Mouse (Mus musculus): ENCODE measurements around the gene Hes5. TPM values are rescaled to one million over a fixed set of nuclear protein-coding genes. Genes with fewer than 3 reads are reported as not detected.

The Hes5 gene
- polyA plus RNA-seq, 1 experiment from 2014 or later = 1.4 TPM

Other genes with a start within 250 kb of the Hes5 start
- gene Ttc34, start 123.5 kb upstream of the Hes5 start, polyA plus RNA-seq (2015; fragmentation: Nextera tagmentation; extraction: Ambion mirVana) = 0.06 and 0.12 TPM in 2 replicates
- 0.10 and 0.39 TPM in 2 replicates for gene Mmel1, start 91.3 kb upstream of the Hes5 start, polyA plus RNA-seq (2015; fragmentation: Nextera tagmentation; extraction: Ambion mirVana)
- 39.7 and 42.8 TPM in 2 replicates for gene Fam213b, start 61.8 kb upstream of the Hes5 start, polyA plus RNA-seq (2015; fragmentation: Nextera tagmentation; extraction: Ambion mirVana)
- gene Tnfrsf14, start 32.4 kb upstream of the Hes5 start, polyA plus RNA-seq (2015; fragmentation: Nextera tagmentation; extraction: Ambion mirVana) = 2.3 and 3.5 TPM in 2 replicates
- 32.4 and 34.2 TPM in 2 replicates for gene Pank4, start 3.2 kb downstream of the Hes5 start, polyA plus RNA-seq (2015; fragmentation: Nextera tagmentation; extraction: Ambion mirVana)
- gene Plch2, start 95.9 kb downstream of the Hes5 start, polyA plus RNA-seq (2015; fragmentation: Nextera tagmentation; extraction: Ambion mirVana) = 19.8 and 22.9 TPM in 2 replicates
- gene Pex10, start 106.1 kb downstream of the Hes5 start, polyA plus RNA-seq (2015; fragmentation: Nextera tagmentation; extraction: Ambion mirVana) = 28.9 and 30.5 TPM in 2 replicates
- gene Rer1, start 125.5 kb downstream of the Hes5 start, polyA plus RNA-seq (2015; fragmentation: Nextera tagmentation; extraction: Ambion mirVana) = 211 and 216 TPM in 2 replicates
- 3.6 and 4.3 TPM in 2 replicates for gene Morn1, start 125.7 kb downstream of the Hes5 start, polyA plus RNA-seq (2015; fragmentation: Nextera tagmentation; extraction: Ambion mirVana)